Mouse (Mus musculus) spleen, adult 12 weeks (tissue): ENCODE results near the gene Trim26.

Source experiments
- DNase-seq: peaks from one replicate; pipeline ENCODE4 v3.0.0; 2022; ENCODE audit warnings: low spot score

The Trim26 gene

DNA sequence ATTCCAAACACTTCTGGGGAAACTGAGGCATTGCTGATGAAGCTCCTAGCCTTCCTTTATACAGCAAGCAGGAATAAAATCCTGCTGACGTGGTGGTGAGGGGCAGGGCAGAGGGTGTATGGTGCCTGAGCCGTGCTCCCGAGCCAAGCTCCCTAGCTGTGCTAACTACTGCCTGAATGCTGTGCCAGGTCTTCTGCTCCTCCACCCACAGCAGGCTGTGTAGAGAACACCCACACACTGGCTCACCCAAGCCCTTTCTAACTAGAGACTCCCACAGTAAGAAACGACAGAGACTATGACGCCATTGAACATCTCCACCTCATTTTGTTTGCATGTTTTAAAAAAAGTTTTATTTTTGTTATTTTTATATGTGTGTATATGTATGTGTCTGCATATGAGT lies 63.1 kb downstream of the Trim26 start:
- DNase-seq: no peak

DNA sequence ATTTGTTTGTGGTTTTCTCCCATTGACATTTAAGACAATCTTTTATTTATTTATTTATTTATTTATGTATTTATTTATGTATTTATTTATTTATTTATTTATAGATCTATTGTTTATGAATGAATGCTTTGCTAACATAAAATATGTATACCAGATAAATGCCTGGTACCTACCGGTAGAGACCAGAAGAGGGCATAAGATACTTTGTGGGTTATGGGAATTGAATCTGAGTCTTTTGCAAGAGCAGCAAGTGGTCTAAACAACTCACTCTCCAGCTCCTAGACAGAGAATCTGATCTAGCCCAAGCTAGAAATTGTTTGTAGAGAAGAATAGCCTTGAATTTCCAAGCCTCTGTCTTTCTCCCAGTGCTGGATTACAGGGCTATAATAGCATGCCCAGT lies 63.8 kb downstream of the Trim26 start:
- no peak for DNase-seq

GRCm38 (mm10) chr17:36903651-36904050 lies 66.7 kb downstream of the Trim26 start:
- DNase-seq: no peak

- DNase-seq: no peak
Measured at GRCm38 (mm10) chr17:36908235-36908634, 71.3 kb downstream of the Trim26 start.
